Mouse (Mus musculus): ENCODE measurements around the gene Fam117a. TPM values are rescaled to one million over a fixed set of nuclear protein-coding genes. Genes with fewer than 3 reads are reported as not detected.

The Fam117a gene
- total and polyA plus RNA-seq, 3 experiments, result 49.9 to 116 TPM; not detected in 1

DNA sequence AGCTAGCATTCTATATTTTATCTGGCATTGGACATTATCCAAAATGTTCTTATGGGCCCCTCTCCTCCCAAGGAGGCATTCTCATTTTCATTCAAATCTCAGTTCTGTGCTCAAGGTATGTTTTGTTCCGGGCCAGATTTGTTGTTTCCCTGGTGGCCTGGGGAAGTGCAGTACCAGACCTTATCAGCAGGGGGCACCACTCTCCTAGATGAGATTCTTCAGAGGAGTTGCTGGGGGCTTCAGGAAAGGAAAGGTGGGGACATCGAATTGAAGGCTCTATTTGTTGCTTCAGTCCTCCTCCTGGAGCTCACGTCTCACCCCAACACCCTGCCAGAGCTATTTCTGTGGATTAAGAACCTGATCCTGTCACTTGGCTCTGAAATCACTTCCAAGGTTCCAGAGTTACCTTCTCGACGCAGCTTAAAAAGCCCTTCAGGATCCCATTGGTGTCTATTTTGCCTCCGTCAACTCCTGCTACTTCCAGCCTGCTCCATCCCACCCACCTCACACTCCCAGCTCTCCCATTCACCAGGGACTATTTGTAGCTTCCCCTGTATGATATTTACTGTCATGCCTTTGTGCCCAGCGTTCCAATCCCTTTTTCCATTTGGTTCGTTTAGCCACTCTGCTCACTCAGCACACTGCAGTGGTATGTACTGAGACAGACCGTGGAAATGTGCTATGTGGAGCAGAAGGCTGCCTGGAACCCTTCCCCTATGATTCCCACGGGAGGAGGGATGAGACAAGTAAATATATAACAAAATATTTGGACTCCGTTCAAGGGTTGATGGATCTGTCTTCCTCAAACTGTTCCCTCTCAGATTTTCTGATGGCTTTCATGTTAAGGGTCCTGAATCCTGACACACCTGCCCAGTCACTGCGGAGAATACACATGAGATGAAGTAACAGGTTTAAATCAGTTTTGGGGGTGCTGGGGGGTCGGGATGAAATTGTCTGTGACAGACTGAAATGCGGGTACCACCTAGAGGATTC lies 61.3 kb downstream of the Fam117a start:
- H3K9me3 ChIP-seq (replicated peaks; ENCODE audit: insufficient read depth, low read length), result no peaks in the 10 kb centered on the region
- TF ChIP-seq POLR2A (IDR thresholded peaks at IDR 0.05; ENCODE audit: control insufficient read depth in 1 of 2, insufficient read depth in 1 of 2, low read depth in 1 of 2, low read length in 2 of 2, poor library complexity in 1 of 2) (no peak), MXI1 (IDR thresholded peaks at IDR 0.05; ENCODE audit: low read depth, low read length) (no peak), MAX (IDR thresholded peaks at IDR 0.05; ENCODE audit: low read length) (no peak), ZC3H11A (IDR thresholded peaks at IDR 0.05; ENCODE audit: low read depth, low read length) (peak; percentile 90), NELFE (IDR thresholded peaks at IDR 0.05; ENCODE audit: low read depth, low read length) (no peak), UBTF (IDR thresholded peaks at IDR 0.05; ENCODE audit: borderline replicate concordance, insufficient read depth, low read depth, low read length) (no peak), TBP (IDR thresholded peaks at IDR 0.05; ENCODE audit: low read depth, low read length) (no peak), CTCF (IDR thresholded peaks at IDR 0.05 in 2 of 3, conservative IDR thresholded peaks at IDR 0.05 in 1 of 3; ENCODE audit: control insufficient read depth in 1 of 3, insufficient read depth in 1 of 3, low read depth in 2 of 3, low read length in 3 of 3, poor library complexity in 1 of 3, severe bottlenecking in 1 of 3) (peak; percentile 88 to 99 (median 94)), POLR2AphosphoS5 (IDR thresholded peaks at IDR 0.05; ENCODE audit: borderline replicate concordance, low read depth, low read length) (no peak), ZKSCAN1 (IDR thresholded peaks at IDR 0.05; ENCODE audit: low read depth, low read length) (no peak), MEF2A (IDR thresholded peaks at IDR 0.05; ENCODE audit: extremely low read depth, insufficient replicate concordance, low read depth, low read length, poor library complexity, severe bottlenecking) (no peak), USF2 (IDR thresholded peaks at IDR 0.05; ENCODE audit: borderline replicate concordance in 1 of 2, insufficient read depth in 1 of 2, low read depth in 1 of 2, low read length in 2 of 2) (no peak), POLR2AphosphoS2 (IDR thresholded peaks at IDR 0.05; ENCODE audit: low read length) (no peak), RCOR1 (IDR thresholded peaks at IDR 0.05; ENCODE audit: low read depth, low read length) (peak; percentile 88), SIN3A (IDR thresholded peaks at IDR 0.05; ENCODE audit: low read length) (no peak), ETS1 (IDR thresholded peaks at IDR 0.05; ENCODE audit: low read depth, low read length) (no peak), GABPA (IDR thresholded peaks at IDR 0.05; ENCODE audit: low read depth, low read length) (no peak), MYB (IDR thresholded peaks at IDR 0.05; ENCODE audit: low read depth, low read length) (no peak), RAD21 (IDR thresholded peaks at IDR 0.05; ENCODE audit: low read depth, low read length) (peak; percentile 92), E2F4 (IDR thresholded peaks at IDR 0.05; ENCODE audit: borderline replicate concordance, low read depth, low read length) (no peak), MAZ (IDR thresholded peaks at IDR 0.05; ENCODE audit: low read depth, low read length) (no peak), MAFK (IDR thresholded peaks at IDR 0.05; ENCODE audit: borderline replicate concordance, low read depth, low read length) (no peak), ELF1 (IDR thresholded peaks at IDR 0.05; ENCODE audit: low read depth, low read length) (no peak), ZMIZ1 (IDR thresholded peaks at IDR 0.05; ENCODE audit: low read depth, low read length) (no peak), USF1 (IDR thresholded peaks at IDR 0.05; ENCODE audit: low read depth, low read length) (no peak), SMC3 (IDR thresholded peaks at IDR 0.05; ENCODE audit: low read depth, low read length) (peak; percentile 96)
- H3K9ac ChIP-seq (ENCODE audit: control insufficient read depth, low read depth, low read length, poor library complexity, severe bottlenecking), result no peak overlapping the region
- H3K79me2 ChIP-seq (ENCODE audit: control insufficient read depth, insufficient read depth, low read length, poor library complexity), result no peaks in the 10 kb centered on the region
- H3K36me3 ChIP-seq (ENCODE audit: control insufficient read depth in 1 of 2, insufficient read depth in 2 of 2, low read length in 2 of 2), result no peaks in the 10 kb centered on the region
- peak; percentile 67 for DNase-seq (ENCODE audit: low read depth, low spot score)
- H3K4me1 ChIP-seq (ENCODE audit: control insufficient read depth in 1 of 2, insufficient read depth in 2 of 2, low read length in 2 of 2), result no peaks in the 10 kb centered on the region
- peaks cover 22 to 30% of the 10 kb centered on the region in 2 experiments for H3K27me3 ChIP-seq (ENCODE audit: control insufficient read depth in 1 of 2, insufficient read depth in 2 of 2, low read length in 2 of 2)
- H3K4me3 ChIP-seq (ENCODE audit: control insufficient read depth in 1 of 2, insufficient read depth in 1 of 2, low read depth in 2 of 2, low read length in 2 of 2), result no peak overlapping the region
- H3K27ac ChIP-seq (ENCODE audit: control insufficient read depth, low read depth, low read length), result no peak overlapping the region
